Mouse (Mus musculus): Measurements from ENCODE around the gene Gm21897. TPM values are rescaled to one million over a fixed set of nuclear protein-coding genes. Genes with fewer than 3 reads are reported as not detected.

Gene Gm21897
- polyA plus RNA-seq, 1 experiment from 2014 or later: not detected

DNA sequence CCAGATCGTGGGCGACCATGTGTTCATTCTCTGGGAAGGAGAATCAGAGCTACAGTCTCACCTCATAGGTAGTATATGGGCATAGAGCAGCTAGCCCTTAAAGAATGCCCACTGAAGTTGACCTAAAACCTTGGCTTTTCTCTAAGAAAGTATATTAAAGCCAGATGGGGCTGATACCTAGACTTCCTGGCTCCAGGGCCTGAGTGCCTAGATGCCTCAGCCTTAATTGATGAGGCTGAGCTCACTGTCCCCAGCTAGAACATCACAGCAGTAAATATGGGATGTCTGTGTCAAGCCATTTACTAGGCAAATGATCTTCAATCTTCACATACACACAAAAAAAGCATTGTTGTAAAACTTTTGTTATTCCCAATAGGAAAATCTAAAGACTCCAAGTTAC, 32.1 kb downstream of the Gm21897 start:
- Histone ChIP-seq H3K4me3 (ENCODE audit: low read depth, low read length) (no peak overlapping the region), H3K27me3 (ENCODE audit: control insufficient read depth, insufficient read depth, low read length) (no peaks in the 10 kb centered on the region), H3K27ac (ENCODE audit: low read depth, low read length) (no peak overlapping the region), H3K9ac (ENCODE audit: low read length) (no peak overlapping the region), H3K9me3 (ENCODE audit: control insufficient read depth, low read length) (no peaks in the 10 kb centered on the region), H3K36me3 (ENCODE audit: control insufficient read depth, insufficient read depth, low read length) (no peaks in the 10 kb centered on the region), H3K4me1 (ENCODE audit: control insufficient read depth, insufficient read depth, low read length) (no peaks in the 10 kb centered on the region), H3K4me2 (ENCODE audit: low read depth) (no peak overlapping the region)
- ATAC-seq (ENCODE audit: insufficient read depth, low FRiP score, low TSS enrichment) (no peak), DNase-seq (ENCODE audit: low spot score) (no peak)
- 86% methylated on average over 2 of the region's 2 CpGs for WGBS

DNA sequence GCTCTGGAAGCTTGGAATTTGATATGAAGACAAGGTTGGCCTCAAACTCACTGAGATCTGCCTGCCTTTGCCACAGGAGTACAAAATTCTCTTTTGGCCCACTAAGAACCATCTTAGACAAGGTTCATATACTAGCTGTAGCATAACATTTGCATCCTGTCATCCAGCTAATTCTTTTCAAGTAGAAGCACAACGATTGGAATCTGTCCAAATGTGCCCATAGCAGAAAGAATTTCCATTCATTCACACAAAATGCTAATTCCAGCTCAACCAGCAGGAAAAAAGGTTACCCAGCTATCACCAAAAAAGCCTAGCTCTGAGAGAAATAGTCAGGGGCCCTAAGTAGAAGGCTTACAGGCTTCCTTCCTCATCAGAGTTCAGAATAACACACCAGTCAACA, 34.0 kb downstream of the Gm21897 start:
- ATAC-seq (ENCODE audit: insufficient read depth, low FRiP score, low TSS enrichment) (no peak), DNase-seq (ENCODE audit: low spot score) (no peak)
- Histone ChIP-seq H3K27me3 (ENCODE audit: control insufficient read depth, insufficient read depth, low read length) (no peaks in the 10 kb centered on the region), H3K4me2 (ENCODE audit: low read depth) (no peak overlapping the region), H3K9me3 (ENCODE audit: control insufficient read depth, low read length) (no peaks in the 10 kb centered on the region), H3K4me1 (ENCODE audit: control insufficient read depth, insufficient read depth, low read length) (no peaks in the 10 kb centered on the region), H3K4me3 (ENCODE audit: low read depth, low read length) (no peak overlapping the region), H3K9ac (ENCODE audit: low read length) (no peak overlapping the region), H3K27ac (ENCODE audit: low read depth, low read length) (no peak overlapping the region), H3K36me3 (ENCODE audit: control insufficient read depth, insufficient read depth, low read length) (no peaks in the 10 kb centered on the region)
- 88% methylated on average over 1 of the region's 1 CpGs for WGBS

DNA sequence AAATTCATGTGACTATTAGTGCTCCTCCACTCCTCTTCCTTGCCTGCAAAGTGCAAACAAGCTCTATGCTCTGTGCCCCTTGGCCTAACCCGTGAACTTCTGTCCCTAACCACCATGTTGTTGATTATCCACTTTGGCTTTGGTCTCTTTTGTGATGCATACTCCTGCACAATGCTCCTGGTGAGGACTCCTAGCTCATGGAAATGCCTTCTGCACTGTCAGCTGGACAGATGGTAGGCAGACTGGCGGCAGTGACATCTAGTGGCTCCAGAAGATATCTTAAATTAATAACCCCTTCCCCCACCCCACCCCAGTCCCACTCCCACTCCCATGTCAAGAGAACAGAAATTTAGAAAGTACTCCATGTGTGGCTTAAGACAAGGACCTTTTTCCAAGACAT, 35.1 kb downstream of the Gm21897 start:
- H3K27me3 ChIP-seq (ENCODE audit: control insufficient read depth, insufficient read depth, low read length): no peaks in the 10 kb centered on the region
- H3K9me3 ChIP-seq (ENCODE audit: control insufficient read depth, low read length): no peaks in the 10 kb centered on the region
- H3K27ac ChIP-seq (ENCODE audit: low read depth, low read length): no peak overlapping the region
- no peak overlapping the region for H3K4me2 ChIP-seq (ENCODE audit: low read depth)
- 49% methylated on average over 2 of the region's 2 CpGs for WGBS
- H3K4me1 ChIP-seq (ENCODE audit: control insufficient read depth, insufficient read depth, low read length): no peaks in the 10 kb centered on the region
- no peak for ATAC-seq (ENCODE audit: insufficient read depth, low FRiP score, low TSS enrichment)
- no peak overlapping the region for H3K9ac ChIP-seq (ENCODE audit: low read length)
- DNase-seq (ENCODE audit: low spot score): no peak
- no peaks in the 10 kb centered on the region for H3K36me3 ChIP-seq (ENCODE audit: control insufficient read depth, insufficient read depth, low read length)
- no peak overlapping the region for H3K4me3 ChIP-seq (ENCODE audit: low read depth, low read length)

DNA sequence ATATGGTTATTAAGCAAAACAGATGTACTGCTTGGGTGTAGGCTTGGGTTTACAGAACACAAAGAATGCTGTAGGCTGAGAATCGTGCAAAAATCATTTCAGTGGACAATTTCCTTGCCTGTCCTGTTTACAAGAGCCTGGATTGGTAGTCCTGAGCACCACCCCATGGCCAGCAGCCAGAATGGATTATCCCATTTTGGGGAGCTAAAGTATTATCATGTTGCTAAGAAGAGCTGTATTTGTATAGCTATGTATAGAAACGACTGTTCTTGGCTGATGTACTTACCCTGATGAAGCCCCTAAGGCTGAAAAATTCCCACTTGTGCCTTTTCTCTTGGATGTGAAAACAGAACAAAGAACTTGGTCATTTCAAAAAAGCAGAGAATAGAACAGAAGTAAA, 37.6 kb downstream of the Gm21897 start:
- no peaks in the 10 kb centered on the region for H3K4me1 ChIP-seq (ENCODE audit: control insufficient read depth, insufficient read depth, low read length)
- DNase-seq (ENCODE audit: low spot score): no peak

DNA sequence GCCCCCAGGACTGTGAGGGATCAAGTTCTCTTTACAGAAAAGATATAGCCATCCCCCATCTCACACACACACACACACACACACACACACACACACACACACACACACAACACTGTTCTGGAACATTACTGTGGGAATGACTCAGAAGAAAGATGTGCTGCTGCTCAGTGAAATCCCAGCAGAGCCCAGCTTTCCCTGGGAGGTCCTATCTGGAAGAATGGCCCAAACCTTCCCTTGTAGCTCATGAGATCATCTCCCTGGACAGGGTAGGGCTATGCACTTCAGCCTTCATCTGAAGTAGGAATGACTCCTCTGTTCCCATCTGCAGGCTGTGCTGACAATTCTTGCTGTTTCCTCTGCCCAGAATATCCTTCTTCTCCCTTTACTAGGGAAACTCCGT, 38.1 kb downstream of the Gm21897 start:
- H3K9ac ChIP-seq (ENCODE audit: low read length): no peak overlapping the region
- ATAC-seq (ENCODE audit: insufficient read depth, low FRiP score, low TSS enrichment): no peak
- no peak overlapping the region for H3K4me3 ChIP-seq (ENCODE audit: low read depth, low read length)
- no peaks in the 10 kb centered on the region for H3K27me3 ChIP-seq (ENCODE audit: control insufficient read depth, insufficient read depth, low read length)
- no peak overlapping the region for H3K4me2 ChIP-seq (ENCODE audit: low read depth)
- WGBS: 78% methylated on average over 1 of the region's 1 CpGs
- DNase-seq (ENCODE audit: low spot score): no peak
- H3K27ac ChIP-seq (ENCODE audit: low read depth, low read length): no peak overlapping the region
- no peaks in the 10 kb centered on the region for H3K36me3 ChIP-seq (ENCODE audit: control insufficient read depth, insufficient read depth, low read length)
- no peaks in the 10 kb centered on the region for H3K9me3 ChIP-seq (ENCODE audit: control insufficient read depth, low read length)
- no peaks in the 10 kb centered on the region for H3K4me1 ChIP-seq (ENCODE audit: control insufficient read depth, insufficient read depth, low read length)

More for the DNA sequence above, 37.6 kb downstream of the Gm21897 start:
- Histone ChIP-seq H3K36me3 (ENCODE audit: control insufficient read depth, insufficient read depth, low read length) (no peaks in the 10 kb centered on the region), H3K9me3 (ENCODE audit: control insufficient read depth, low read length) (no peaks in the 10 kb centered on the region), H3K4me2 (ENCODE audit: low read depth) (no peak overlapping the region), H3K9ac (ENCODE audit: low read length) (no peak overlapping the region), H3K4me3 (ENCODE audit: low read depth, low read length) (no peak overlapping the region), H3K27me3 (ENCODE audit: control insufficient read depth, insufficient read depth, low read length) (no peaks in the 10 kb centered on the region), H3K27ac (ENCODE audit: low read depth, low read length) (no peak overlapping the region)
- no peak for ATAC-seq (ENCODE audit: insufficient read depth, low FRiP score, low TSS enrichment)
- WGBS: 84% methylated on average over 2 of the region's 2 CpGs

DNA sequence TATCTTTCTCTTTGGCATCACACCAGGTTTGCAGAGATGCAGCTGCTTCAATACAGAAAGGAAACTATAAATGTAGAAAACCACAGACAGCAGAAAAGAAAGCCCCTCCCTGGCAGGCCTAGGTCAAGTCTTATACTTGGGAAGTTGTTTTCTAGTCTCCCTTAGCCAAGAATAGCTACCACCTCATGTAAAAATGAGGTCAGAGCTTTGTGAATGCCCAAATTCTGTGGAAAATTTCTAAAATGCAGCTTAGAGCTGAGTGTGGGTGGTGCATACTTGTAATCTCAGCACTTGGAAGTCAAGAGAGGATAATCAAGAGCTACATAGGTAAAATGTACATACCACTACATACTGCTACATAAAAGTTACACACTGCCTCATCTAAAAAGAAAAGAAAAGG, 40.5 kb downstream of the Gm21897 start:
- Histone ChIP-seq H3K4me1 (ENCODE audit: control insufficient read depth, insufficient read depth, low read length) (no peaks in the 10 kb centered on the region), H3K4me3 (ENCODE audit: low read depth, low read length) (no peak overlapping the region), H3K36me3 (ENCODE audit: control insufficient read depth, insufficient read depth, low read length) (no peaks in the 10 kb centered on the region), H3K27ac (ENCODE audit: low read depth, low read length) (no peak overlapping the region), H3K9ac (ENCODE audit: low read length) (no peak overlapping the region), H3K27me3 (ENCODE audit: control insufficient read depth, insufficient read depth, low read length) (no peaks in the 10 kb centered on the region), H3K4me2 (ENCODE audit: low read depth) (no peak overlapping the region), H3K9me3 (ENCODE audit: control insufficient read depth, low read length) (no peaks in the 10 kb centered on the region)
- ATAC-seq (ENCODE audit: insufficient read depth, low FRiP score, low TSS enrichment): no peak
- DNase-seq (ENCODE audit: low spot score): no peak

DNA sequence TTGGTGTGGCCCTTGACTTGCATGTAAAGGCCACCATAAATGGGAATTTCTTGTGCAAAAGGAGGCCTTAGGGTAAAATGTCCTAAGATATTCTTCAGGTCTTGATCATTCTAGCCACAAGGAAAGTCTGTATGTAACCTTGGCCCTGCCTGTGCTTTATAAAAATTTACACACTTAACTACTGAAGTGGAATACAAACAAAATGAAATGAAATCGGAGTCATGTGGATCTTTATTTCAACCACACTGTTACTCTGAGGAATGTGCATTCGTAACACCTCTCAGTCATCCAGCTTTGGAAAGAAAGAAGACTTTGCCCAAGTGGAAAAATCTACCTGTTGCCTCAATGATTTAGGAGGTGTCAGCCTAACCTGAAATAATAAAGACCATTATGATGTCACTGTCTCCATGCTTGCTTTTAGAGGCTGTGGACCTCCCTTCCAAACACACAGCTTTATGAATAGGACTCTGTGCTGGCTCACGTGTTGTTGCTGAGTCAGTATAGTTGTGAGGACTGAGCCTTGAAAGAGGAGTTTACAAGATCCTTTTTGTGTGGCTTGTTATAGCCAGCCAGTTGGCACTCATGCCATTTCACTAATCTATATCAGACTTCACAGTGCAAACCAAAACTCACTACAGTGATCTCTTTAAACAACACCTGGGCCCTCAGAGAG, 42.0 kb downstream of the Gm21897 start:
- 87% methylated on average over 3 of the region's 3 CpGs for WGBS
- ATAC-seq (ENCODE audit: insufficient read depth, low FRiP score, low TSS enrichment): no peak

DNA sequence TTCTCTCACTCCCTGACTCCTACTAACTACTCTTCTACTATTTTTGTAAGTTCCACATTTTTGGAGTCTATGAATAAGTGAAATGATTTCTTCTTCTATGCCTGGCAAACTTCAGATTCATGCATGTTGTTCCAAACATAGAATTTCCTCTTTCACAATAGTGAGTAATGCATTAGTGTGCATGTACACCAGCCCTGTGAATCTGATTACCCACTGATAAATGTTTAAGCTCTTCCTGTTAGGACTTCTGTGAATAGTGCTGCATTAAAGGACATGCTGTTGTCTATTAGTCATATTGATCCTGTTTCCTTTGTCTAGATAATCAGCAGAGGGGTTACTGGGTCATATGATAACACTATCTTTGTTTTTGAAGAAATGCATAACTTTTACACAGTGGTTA, 43.6 kb downstream of the Gm21897 start:
- H3K4me1 ChIP-seq (ENCODE audit: control insufficient read depth, insufficient read depth, low read length): no peaks in the 10 kb centered on the region
- ATAC-seq (ENCODE audit: insufficient read depth, low FRiP score, low TSS enrichment) (no peak), DNase-seq (ENCODE audit: low spot score) (no peak)
- no peak overlapping the region for H3K4me3 ChIP-seq (ENCODE audit: low read depth, low read length)
- no peak overlapping the region for H3K9ac ChIP-seq (ENCODE audit: low read length)
- H3K9me3 ChIP-seq (ENCODE audit: control insufficient read depth, low read length): no peaks in the 10 kb centered on the region
- no peak overlapping the region for H3K27ac ChIP-seq (ENCODE audit: low read depth, low read length)
- H3K36me3 ChIP-seq (ENCODE audit: control insufficient read depth, insufficient read depth, low read length): no peaks in the 10 kb centered on the region
- H3K4me2 ChIP-seq (ENCODE audit: low read depth): no peak overlapping the region
- H3K27me3 ChIP-seq (ENCODE audit: control insufficient read depth, insufficient read depth, low read length): no peaks in the 10 kb centered on the region

More for the DNA sequence above, 42.0 kb downstream of the Gm21897 start:
- Histone ChIP-seq H3K36me3 (ENCODE audit: control insufficient read depth, insufficient read depth, low read length) (no peaks in the 10 kb centered on the region), H3K9me3 (ENCODE audit: control insufficient read depth, low read length) (no peaks in the 10 kb centered on the region), H3K27ac (ENCODE audit: low read depth, low read length) (no peak overlapping the region), H3K27me3 (ENCODE audit: control insufficient read depth, insufficient read depth, low read length) (no peaks in the 10 kb centered on the region), H3K4me1 (ENCODE audit: control insufficient read depth, insufficient read depth, low read length) (no peaks in the 10 kb centered on the region), H3K9ac (ENCODE audit: low read length) (no peak overlapping the region), H3K4me2 (ENCODE audit: low read depth) (no peak overlapping the region), H3K4me3 (ENCODE audit: low read depth, low read length) (no peak overlapping the region)
- DNase-seq (ENCODE audit: low spot score): no peak

Measured in neural tube, embryonic 11.5 days (tissue).